Mouse (Mus musculus) lung, embryonic 16.5 days (tissue): ENCODE measurements at regions not wholly inside any gene's neighbourhood (a gene's known extent, or its start where the extent isn't known, plus 50 kb on each side); places are given as distances from the start of the nearest gene placed in this dataset.

ENCODE experiments used
- ATAC-seq: fragments of 200-750 bp; cut with Nextera tagmentation; 2 replicates; pipeline ENCODE4 v1.8.0; 2017; ENCODE audit warnings: low read depth, mild to moderate bottlenecking, moderate library complexity
- H3K27ac ChIP-seq: fragments of 300-500 bp; sonication (generic); 2 replicates; pipeline ENCODE4 v1.5.1; 2014; ENCODE audit warnings: mild to moderate bottlenecking, control low read depth, low read length
- H3K27me3 ChIP-seq: fragments of 300-500 bp; sonication (generic); 2 replicates; pipeline ENCODE4 v1.6.1; 2014; ENCODE audit warnings: low read depth, low read length, mixed read lengths; ENCODE audit not compliant: control insufficient read depth, insufficient read depth
- H3K36me3 ChIP-seq: fragments of 300-500 bp; sonication (generic); 2 replicates; pipeline ENCODE4 v1.6.1; 2014; ENCODE audit warnings: low read length; ENCODE audit not compliant: control insufficient read depth, insufficient read depth
- H3K4me1 ChIP-seq: fragments of 300-500 bp; sonication (generic); replicated peaks from 2 replicates; pipeline ENCODE4 v1.6.1; 2014; ENCODE audit warnings: low read length, mixed read lengths; ENCODE audit not compliant: control insufficient read depth, insufficient read depth
- H3K4me2 ChIP-seq: fragments of 300-500 bp; sonication (generic); 2 replicates; pipeline ENCODE4 v1.6.1; 2014; ENCODE audit warnings: low read depth, low read length, control low read depth
- H3K4me3 ChIP-seq: fragments of 300-500 bp; sonication (generic); 2 replicates; pipeline ENCODE4 v1.5.1; 2014; ENCODE audit warnings: mild to moderate bottlenecking, low read length, control low read depth
- H3K9ac ChIP-seq: fragments of 300-500 bp; sonication (generic); 2 replicates; pipeline ENCODE4 v1.6.1; 2014; ENCODE audit warnings: low read length, control low read depth
- H3K9me3 ChIP-seq: fragments of 300-500 bp; sonication (generic); 2 replicates; pipeline ENCODE4 v1.6.1; 2016; ENCODE audit warnings: low read length; ENCODE audit not compliant: control insufficient read depth
- WGBS: fragments of 180-500 bp; shearing (Covaris S2); extraction: QIAGEN DNeasy Blood & Tissue Kit; methylation state at CpG from one replicate; pipeline ENCODE4 v1.1.7; 2014; 5-methylcytosine and 5-hydroxymethylcytosine counted together

DNA sequence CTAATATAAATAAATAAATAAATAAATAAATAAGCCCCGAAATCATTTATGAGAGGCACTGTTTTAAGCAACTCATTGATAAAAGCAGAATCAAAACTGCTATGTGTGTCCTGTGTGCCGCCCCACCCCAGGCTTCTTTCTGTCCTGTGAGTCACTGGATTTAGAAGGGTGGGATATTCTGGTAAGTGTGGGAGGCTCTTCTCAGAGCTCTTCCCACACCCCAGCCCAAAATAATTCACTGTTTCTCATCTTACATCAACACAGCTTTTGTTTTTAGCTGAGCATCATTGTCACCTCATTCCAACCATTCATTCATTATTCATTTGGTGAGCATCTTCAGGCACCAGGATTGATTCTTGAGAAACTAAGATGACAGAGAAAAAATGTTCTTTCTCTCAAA lies 118.4 kb downstream of the Barx2 start:
- Histone ChIP-seq H3K4me2 (no peak overlapping the region), H3K9ac (no peak overlapping the region), H3K36me3 (no peaks in the 10 kb centered on the region), H3K4me3 (no peak overlapping the region), H3K9me3 (no peaks in the 10 kb centered on the region), H3K27ac (no peak overlapping the region), H3K4me1 (no peaks in the 10 kb centered on the region), H3K27me3 (no peaks in the 10 kb centered on the region)
- no peak for ATAC-seq
- WGBS, result 81% methylated on average over 2 of the region's 2 CpGs

DNA sequence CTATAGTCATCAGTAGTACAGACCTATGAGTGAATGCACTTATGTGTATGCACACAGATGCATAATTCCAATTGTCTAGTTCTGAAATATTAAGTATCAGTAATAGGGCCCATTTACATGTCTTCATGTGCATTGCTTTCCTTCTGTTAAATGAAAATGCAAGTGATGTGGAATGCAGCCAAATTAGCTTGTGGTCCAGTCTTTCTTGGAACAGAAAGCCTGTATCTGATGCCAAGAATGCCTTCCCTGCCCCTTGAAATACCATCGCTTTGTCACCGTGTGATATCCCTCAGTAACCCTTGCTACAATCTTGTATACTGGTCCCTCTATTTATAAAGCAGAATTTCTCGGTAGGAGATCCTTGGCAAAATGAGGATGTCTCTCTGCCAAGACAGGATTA lies 137.3 kb downstream of the Barx2 start:
- Histone ChIP-seq H3K4me2 (no peak overlapping the region), H3K4me3 (no peak overlapping the region), H3K27me3 (no peaks in the 10 kb centered on the region), H3K9ac (no peak overlapping the region), H3K36me3 (no peaks in the 10 kb centered on the region), H3K9me3 (no peaks in the 10 kb centered on the region), H3K27ac (no peak overlapping the region), H3K4me1 (no peaks in the 10 kb centered on the region)
- 43% methylated on average over 3 of the region's 3 CpGs for WGBS
- ATAC-seq, result no peak

DNA sequence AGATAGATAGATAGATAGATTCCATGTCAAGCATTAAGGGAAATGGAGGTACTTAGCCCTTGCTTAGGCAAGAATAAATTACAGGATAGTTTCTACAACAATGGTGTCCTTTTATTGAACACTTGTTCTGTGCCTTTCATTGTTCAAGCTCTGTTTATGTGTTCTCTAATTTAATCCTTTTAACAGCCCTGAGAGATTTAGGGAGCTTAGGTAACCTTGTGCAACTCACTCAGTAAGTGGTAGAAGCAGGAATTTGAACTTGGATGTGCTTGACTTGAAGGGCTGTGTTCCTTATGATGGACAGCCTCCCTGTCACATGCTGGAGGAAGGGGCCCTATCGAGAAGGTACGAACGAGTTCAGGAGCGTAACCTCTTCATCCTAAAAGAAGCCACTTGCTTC lies 147.9 kb downstream of the Barx2 start:
- H3K9me3 ChIP-seq, result no peaks in the 10 kb centered on the region
- no peak for ATAC-seq
- no peaks in the 10 kb centered on the region for H3K4me1 ChIP-seq
- no peaks in the 10 kb centered on the region for H3K27me3 ChIP-seq
- no peak overlapping the region for H3K27ac ChIP-seq
- no peak overlapping the region for H3K9ac ChIP-seq
- no peaks in the 10 kb centered on the region for H3K36me3 ChIP-seq
- no peak overlapping the region for H3K4me3 ChIP-seq
- H3K4me2 ChIP-seq, result no peak overlapping the region
- whole genome bisulfite sequencing, result 74% methylated on average over 4 of the region's 4 CpGs

- no peak overlapping the region for H3K27ac ChIP-seq
- no peaks in the 10 kb centered on the region for H3K36me3 ChIP-seq
- no peak for ATAC-seq
- no peaks in the 10 kb centered on the region for H3K9me3 ChIP-seq
- no peaks in the 10 kb centered on the region for H3K4me1 ChIP-seq
- no peak overlapping the region for H3K4me3 ChIP-seq
- H3K4me2 ChIP-seq, result no peak overlapping the region
- 61% methylated on average over 6 of the region's 6 CpGs for WGBS
- H3K27me3 ChIP-seq, result no peaks in the 10 kb centered on the region
- H3K9ac ChIP-seq, result no peak overlapping the region
Measured at GRCm38 (mm10) chr9:31757894-31758561, 155.2 kb downstream of the Barx2 start.

GRCm38 (mm10) chr9:31730443-31730842 lies 182.8 kb downstream of the Barx2 start:
- ATAC-seq, result no peak
- H3K27me3 ChIP-seq, result no peaks in the 10 kb centered on the region
- no peak overlapping the region for H3K4me3 ChIP-seq
- no peak overlapping the region for H3K9ac ChIP-seq
- H3K27ac ChIP-seq, result no peak overlapping the region
- no peak overlapping the region for H3K4me2 ChIP-seq
- H3K4me1 ChIP-seq, result no peaks in the 10 kb centered on the region
- no peaks in the 10 kb centered on the region for H3K9me3 ChIP-seq
- no peaks in the 10 kb centered on the region for H3K36me3 ChIP-seq

GRCm38 (mm10) chr9:31719309-31719708 lies 194.0 kb downstream of the Barx2 start:
- Histone ChIP-seq H3K9ac (no peak overlapping the region), H3K36me3 (no peaks in the 10 kb centered on the region), H3K4me3 (no peak overlapping the region), H3K4me2 (no peak overlapping the region), H3K27me3 (no peaks in the 10 kb centered on the region), H3K4me1 (no peaks in the 10 kb centered on the region), H3K9me3 (no peaks in the 10 kb centered on the region), H3K27ac (no peak overlapping the region)
- 63% methylated on average over 6 of the region's 6 CpGs for WGBS
- no peak for ATAC-seq

- 56% methylated on average over 2 of the region's 2 CpGs for WGBS
- no peaks in the 10 kb centered on the region for H3K9me3 ChIP-seq
- H3K27ac ChIP-seq, result no peak overlapping the region
- H3K9ac ChIP-seq, result no peak overlapping the region
- H3K4me2 ChIP-seq, result no peak overlapping the region
- no peaks in the 10 kb centered on the region for H3K36me3 ChIP-seq
- no peak overlapping the region for H3K4me3 ChIP-seq
- no peaks in the 10 kb centered on the region for H3K27me3 ChIP-seq
- ATAC-seq, result no peak
- H3K4me1 ChIP-seq, result no peaks in the 10 kb centered on the region
Measured at GRCm38 (mm10) chr9:31710022-31710421, 203.2 kb downstream of the Barx2 start.

DNA sequence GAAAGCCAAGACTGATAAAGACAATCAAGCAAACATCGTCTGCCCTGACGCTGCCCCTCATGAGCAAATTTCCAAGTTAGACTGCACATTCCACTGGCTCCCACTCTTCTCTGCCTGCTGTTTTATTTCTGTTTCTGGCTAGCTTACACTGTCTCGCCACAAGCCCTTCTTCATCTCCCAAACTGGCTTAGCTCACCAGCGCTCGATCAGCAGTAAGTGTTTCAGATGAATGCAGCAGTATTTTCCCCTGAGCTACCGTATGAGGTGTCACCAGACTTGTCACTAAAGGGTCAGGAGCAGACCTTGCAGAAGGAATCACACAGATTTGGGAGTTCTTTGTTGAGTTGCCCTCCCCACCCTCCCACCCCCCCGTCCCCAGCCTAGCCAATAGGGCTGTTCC lies 206.6 kb downstream of the Barx2 start:
- Histone ChIP-seq H3K4me3 (no peak overlapping the region), H3K4me2 (peak overlapping the region; percentile 4; the same call in 1 of the 2 replicates), H3K36me3 (no peaks in the 10 kb centered on the region), H3K27ac (no peak overlapping the region), H3K27me3 (no peaks in the 10 kb centered on the region), H3K9me3 (no peaks in the 10 kb centered on the region), H3K4me1 (no peaks in the 10 kb centered on the region), H3K9ac (no peak overlapping the region)
- peak; percentile 47; the same call in 1 of the 2 replicates for ATAC-seq
- 28% methylated on average over 6 of the region's 7 CpGs for WGBS

GRCm38 (mm10) chr9:31690921-31691475 lies 222.3 kb downstream of the Barx2 start:
- no peak for ATAC-seq
- Histone ChIP-seq H3K36me3 (no peaks in the 10 kb centered on the region), H3K27ac (no peak overlapping the region), H3K9me3 (no peaks in the 10 kb centered on the region), H3K9ac (no peak overlapping the region), H3K4me2 (no peak overlapping the region), H3K27me3 (no peaks in the 10 kb centered on the region), H3K4me1 (peaks cover 7% of the 10 kb centered on the region), H3K4me3 (no peak overlapping the region)
- 77% methylated on average over 7 of the region's 7 CpGs for WGBS

- no peaks in the 10 kb centered on the region for H3K9me3 ChIP-seq
- H3K4me3 ChIP-seq, result peak overlapping the region; percentile 33
- peak overlapping the region; percentile 54 for H3K4me2 ChIP-seq
- H3K27me3 ChIP-seq, result no peaks in the 10 kb centered on the region
- H3K4me1 ChIP-seq, result peaks cover 23% of the 10 kb centered on the region
- ATAC-seq, result no peak
- no peaks in the 10 kb centered on the region for H3K36me3 ChIP-seq
- 4% methylated on average over 3 of the region's 3 CpGs for WGBS
- H3K27ac ChIP-seq, result no peak overlapping the region
- H3K9ac ChIP-seq, result peak overlapping the region; percentile 48; the same call in 1 of the 2 replicates
Measured at GRCm38 (mm10) chr9:31688398-31688705, 224.1 kb upstream of the Tmem45b start.
